Mouse (Mus musculus): Measurements from ENCODE around the gene Nutf2.
"Not testable (repeated sequence)": the region's sequence is repeated elsewhere in the genome, so short reads cannot be mapped to it uniquely, and the experiment has no call there.

Gene Nutf2

DNA sequence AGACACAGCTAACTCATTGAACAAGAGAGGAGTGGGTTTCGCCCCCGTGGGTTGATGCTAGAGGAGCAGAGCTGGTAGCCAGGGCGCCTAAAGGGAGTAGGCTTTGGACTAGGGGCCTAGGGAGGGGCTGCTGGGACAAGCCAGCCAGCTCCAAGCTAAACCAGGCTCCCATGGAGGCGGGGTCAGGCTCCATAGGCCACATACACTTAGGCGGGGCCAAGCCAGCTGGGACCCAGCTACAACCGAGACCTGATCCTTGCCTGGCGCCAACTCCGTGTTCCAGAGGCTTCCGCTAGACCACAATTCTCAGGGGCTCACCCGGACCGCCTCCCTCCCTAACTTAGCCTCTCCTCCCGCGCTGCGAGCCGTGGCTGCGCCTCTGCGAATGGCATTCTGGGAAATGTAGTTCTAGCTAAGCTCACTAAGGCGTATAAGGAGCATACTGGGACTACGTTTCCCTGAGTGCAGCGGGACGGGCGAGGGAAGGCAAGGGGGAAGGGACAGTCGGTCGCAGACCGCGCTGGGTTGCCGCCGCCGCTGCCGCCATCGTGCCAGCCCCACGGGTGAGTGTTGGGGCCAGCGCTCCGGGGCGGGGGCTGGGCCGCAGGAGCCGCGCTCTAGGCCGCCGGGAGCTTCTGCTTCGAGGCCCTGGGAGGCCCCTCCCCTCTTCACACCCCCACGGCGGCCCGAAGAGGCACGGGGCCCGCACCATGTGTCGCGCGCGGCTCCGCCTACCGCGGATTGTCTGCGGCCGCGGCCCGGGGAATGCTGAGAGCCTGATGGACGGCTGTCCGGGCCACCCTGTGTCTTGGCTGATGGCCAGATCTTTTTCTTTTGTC, at the start of gene Nutf2:
Gene Nutf2 (plus strand): TSS at position 438 of the 839 bp plus-strand sequence.
- peak; percentile 100 for DNase-seq (ENCODE audit: low spot score)

DNA sequence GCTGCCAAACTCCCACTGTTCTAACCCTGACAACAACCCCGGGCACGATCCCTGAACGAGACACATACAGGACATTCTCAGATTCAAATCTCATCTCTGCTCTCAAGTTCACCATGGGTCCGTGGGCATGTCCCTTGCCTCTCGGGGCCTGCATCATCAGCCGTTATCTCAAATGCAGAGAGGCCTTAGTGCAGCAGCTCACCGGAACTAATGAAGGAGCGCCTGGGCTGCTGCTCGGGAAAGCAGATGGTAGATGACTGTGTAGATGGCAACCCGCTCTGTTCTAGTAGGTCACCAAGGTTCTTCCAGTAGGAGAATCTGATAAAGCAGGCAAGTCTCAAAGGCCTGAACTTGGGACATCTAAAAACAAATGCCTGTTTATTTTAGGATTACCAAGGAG, 49.3 kb upstream of the Nutf2 start:
- DNase-seq (ENCODE audit: low spot score), result peak; percentile 75

DNA sequence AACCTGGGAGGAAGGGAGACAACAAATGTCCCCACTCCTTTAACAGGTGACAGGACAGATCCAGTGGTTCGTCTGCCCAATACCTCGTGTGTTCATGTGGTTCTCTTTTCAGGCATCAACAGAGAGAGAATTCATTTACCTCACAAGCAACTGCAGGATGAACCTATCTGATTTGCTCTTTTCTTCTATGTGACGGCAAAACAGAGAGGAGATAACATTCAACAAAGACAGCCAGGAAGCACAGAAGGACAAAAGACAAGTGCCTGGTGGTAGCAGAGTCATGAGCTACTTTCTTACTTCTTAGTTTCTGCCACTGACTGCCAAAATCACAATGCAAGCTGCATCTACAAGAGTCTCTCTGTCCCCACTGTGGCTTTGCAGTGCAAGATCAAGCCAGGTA, 48.8 kb upstream of the Nutf2 start:
- DNase-seq (ENCODE audit: low spot score), result no peak

DNA sequence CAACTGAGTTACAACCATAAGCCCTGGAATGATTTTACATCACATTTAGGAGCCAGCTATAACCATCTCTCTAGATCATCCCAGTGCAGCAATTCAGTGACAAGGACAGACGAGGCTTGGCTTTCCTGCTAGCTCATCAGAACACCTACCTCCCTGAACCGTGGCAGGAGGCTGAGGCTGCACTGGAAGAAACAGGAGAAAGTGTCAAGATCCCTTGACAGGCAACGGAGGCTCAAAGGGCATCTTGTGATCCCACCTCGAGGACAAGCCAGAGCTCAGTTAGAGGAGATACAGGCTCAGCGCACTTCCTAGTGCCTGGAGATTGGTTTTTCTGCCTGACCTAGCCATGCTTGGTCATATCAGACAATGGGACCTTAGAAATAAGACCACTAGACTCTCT, 47.9 kb upstream of the Nutf2 start:
- DNase-seq (ENCODE audit: low spot score), result no peak

DNA sequence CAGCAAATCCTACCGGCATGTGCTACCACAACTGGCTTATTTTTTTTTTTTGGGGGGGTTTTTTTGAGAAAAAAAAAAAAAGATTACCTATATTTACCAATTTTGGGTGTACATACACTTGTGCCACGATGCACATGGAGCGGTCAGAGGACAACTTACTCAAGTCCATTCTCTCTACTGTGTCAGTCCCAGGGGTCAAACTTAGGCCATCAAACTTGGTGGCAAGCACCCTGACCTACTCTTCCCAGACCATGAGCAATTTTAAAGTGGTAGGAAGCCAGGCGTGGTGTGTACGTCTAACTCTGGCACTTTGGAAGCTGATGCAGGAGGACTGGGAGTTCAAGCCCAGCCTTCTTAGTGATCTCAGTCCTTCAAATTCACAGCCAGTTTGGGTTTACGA, 47.1 kb upstream of the Nutf2 start:
- DNase-seq (ENCODE audit: low spot score), result no peak

DNA sequence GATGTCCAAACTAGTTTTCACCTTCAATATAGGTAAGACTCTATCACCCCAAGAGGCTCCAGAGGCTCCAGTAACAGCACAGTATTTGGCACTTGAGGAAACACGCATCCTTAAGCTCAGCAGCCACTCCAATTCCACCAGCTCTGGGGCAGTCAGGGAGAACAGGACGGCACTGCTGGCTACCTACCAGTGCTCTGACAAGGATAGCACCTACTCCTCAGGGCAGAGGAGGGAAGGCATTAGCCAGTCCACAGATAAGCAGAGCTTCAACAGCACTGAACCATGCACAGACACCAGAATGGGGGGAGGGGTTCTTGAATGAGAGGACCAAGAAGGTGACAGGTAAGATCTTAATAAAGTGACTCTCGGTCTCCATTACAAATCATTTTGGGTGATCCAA, 40.7 kb upstream of the Nutf2 start:
- no peak for DNase-seq (ENCODE audit: low spot score)

DNA sequence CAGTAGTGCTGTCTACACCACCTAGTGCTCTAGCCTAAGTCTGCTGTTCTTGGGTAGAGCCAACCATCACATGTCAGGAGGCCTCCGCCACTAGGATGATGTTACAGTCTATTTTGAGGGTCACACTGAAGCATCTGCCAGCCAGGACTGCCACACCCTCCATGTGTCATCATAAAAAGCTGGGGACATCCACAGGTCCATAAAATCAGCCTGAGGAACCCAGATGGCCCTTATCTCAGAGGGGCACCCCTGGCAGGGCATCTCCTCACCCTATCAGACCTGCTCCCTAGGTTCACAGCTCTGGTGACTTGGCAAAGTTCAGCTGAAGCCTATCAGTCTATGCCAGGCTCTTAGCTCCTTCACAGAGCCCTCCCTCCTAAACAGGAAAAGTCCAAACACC, 39.5 kb upstream of the Nutf2 start:
- DNase-seq (ENCODE audit: low spot score), result no peak

DNA sequence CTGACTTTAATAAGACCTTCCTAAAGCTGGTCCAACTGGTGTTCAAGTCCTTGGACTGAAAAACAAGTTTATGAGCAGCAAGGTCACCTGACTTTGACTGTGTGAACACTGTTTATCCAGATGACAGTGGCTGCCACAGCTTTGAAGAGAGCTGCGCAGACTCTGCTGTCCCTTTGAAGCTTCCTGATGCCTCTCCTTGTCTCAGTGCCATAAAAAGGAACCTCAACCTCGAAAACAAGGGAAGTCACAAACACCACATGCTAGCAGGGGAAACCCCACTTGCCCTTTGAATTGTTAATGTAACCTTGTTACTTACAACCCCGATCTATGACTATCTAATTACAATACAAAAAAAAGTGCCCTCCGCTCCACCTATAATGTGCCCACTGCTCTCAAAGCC, 34.9 kb upstream of the Nutf2 start:
- DNase-seq (ENCODE audit: low spot score), result no peak

DNA sequence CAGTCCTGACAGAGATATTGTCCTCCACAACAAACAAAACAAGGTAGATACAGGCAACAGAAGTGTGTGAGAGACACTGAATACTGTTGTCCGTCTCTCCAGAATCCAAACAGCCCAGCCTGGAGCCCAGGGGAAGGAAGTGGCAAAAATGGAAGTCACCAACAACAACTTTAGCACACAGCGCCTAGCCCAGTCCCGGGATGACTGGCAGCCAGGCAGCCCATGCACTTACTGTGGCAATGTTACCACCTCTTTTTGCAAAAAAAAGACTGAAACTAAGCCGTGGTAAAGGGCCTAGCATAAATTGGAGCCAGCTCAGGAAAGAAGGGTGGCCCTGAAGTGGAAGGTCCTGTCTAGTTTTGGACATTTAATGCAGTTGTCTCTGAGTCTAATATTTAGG, 34.0 kb upstream of the Nutf2 start:
- DNase-seq (ENCODE audit: low spot score), result peak; percentile 30

DNA sequence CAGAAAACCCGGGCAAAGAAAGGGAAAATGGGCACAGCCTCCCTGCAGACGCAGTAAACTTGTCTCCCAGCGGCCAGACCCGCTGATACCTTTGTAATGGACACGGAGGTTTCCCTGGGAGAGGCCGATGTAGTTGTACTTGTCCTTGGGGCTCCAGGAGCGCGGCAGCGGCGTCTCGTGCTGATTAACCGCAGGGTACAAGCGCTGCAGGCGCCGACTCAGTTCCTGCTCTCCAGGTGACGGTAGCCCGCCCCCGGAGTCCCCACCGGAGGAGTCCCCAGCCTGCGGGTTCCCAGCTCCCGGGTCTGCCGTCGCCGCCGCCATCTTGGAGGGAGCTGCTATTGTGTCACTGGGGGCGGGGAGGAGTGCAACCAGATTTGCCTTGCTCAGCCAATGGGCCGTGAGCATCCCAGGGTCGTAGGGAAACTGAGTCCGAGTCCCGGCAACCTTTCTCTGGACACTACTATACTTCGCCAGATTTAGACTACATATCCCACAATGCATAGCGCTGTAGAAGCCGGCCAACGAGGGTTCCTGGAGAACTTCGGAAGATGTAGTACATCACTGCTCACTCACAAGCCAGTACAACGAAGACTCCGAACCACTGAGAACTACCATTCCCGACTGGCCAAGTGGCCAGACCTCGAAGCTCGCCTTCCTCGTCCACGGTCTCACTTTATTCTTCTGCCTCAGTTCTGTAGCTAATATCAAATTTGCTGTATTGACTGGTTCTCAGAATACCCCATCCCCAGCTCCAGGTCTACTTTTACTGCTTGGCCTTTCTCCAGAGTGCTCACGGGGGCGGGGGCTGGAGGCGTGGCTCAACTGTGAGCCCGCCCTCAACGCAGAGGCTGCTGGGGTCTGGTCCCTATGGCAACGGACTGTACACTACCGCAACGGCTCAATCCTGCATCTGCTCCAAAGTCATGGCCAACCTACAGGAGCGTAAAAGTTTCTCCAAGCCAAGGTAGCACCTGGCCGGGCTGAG, 33.2 kb upstream of the Nutf2 start, which contains the start of the genes Ranbp10 and Tsnaxip1:
Gene Ranbp10 (minus strand): TSS at position 490 of the 988 bp plus-strand sequence.
Gene Tsnaxip1 (plus strand): TSS at position 871 of the 988 bp plus-strand sequence.
- peak; percentile 99 for DNase-seq (ENCODE audit: low spot score)

DNA sequence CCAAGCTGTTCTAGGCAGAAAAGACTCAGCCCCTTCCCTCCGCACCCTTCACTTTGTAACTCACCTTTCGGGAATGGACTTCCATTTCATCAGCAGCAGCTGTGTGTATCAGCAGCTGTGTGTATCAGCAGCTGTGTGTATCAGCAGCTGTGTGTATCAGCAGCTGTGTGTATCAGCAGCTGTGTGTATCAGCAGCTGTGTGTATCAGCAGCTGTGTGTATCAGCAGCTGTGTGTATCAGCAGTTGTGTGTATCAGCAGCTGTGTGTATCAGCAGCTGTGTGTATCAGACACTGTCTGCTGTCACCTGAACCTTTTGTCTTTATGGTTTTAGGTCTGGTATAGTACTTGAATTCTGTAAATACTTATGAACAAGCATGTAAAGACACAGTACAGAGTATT, 26.6 kb upstream of the Nutf2 start:
- not testable (repeated sequence) for DNase-seq (ENCODE audit: low spot score)

DNA sequence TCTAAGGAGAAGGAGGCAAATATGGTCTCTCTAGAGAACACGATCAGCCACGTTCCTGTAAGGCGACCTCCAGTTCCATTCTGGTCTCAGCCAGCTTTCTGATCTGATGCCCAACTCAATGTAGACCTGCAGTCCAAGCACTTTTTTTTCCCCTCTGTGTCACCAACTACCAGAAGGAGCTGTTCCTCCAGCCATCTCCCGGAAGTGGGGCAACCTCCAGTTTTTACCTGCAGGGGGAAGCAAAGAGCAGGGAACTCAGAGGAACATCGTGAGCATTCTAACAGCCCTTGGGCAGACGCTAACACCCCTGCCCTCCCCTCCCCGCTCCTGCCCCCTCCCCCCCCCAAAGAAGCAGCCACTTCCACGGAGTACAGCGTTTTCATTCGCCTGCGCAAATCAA, 25.1 kb upstream of the Nutf2 start:
- peak; percentile 69 for DNase-seq (ENCODE audit: low spot score)

DNA sequence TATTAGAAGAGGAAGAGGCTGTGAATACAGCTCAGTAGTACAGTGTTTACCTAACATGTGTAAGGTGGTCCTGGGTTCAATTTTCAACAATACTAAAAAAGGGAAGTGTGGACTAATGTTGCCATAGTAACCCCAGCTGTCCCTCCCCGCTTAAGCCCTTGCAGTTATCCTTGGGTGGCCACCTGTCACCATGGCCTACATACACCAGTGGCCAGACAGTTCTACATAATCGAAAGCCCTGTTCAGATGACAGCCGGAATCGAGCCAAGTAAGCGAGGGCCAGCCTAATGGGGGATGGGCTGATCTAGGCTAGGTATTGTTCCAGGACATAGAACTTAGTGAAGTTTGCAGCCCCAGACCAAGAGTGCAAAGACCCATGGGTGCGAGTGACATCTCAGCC, 23.4 kb upstream of the Nutf2 start:
- no peak for DNase-seq (ENCODE audit: low spot score)

DNA sequence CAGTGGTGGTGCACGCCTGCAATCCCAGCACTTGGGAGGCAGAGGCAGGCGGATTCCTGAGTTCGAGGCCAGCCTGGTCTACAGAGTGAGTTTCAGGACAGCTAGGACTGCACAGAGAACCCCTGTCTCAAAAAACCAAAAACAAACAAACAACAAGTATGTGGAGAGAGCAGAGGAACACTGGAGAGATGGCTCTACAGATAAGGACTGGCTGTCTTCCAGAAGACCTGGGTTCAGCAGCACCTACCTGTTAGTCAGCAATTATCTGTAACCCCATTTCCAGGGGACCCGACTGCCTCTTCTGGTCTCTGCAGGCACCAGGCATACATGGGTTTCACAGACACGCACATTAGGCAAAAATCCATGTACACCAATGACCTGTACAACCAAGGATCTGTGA, 21.2 kb upstream of the Nutf2 start:
- DNase-seq (ENCODE audit: low spot score), result no peak

DNA sequence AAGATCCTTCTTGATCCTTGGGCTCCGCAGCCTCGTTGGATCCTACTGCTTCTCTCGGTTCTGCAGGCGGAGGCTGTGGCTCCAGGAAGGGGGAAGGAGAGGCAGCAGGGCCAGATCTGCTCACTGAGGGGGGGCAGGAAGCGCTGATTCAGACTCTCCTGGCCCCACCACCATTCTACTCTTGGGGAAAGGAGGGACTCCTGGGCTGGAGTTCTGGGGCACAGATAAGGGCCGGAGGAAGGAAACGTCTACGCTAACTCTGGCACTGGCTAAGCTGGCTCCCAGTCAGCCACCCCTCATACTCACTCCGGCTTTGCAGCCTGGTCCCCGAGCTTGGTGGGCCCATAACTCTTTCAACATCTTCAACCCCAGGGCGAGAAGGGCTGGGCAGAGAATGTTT, 13.7 kb upstream of the Nutf2 start:
- DNase-seq (ENCODE audit: low spot score), result no peak

DNA sequence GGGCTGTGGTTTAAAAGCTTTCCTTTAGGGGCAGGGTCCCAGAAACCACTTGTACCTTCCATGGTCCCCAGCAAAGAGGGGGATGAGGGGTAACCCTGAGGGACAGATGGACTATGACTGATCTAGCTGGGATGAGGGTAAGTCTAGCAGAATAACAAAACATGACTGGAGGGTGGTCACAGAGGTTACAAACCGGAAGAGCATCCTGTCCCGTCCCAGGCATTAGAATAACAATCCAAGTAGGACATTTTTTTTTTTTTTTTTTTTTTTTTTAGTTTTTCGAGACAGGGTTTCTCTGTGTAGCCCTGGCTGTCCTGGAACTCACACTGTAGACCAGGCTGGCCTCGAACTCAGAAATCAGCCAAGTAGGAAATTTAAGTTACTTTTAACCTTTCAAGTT, 10.4 kb upstream of the Nutf2 start:
- DNase-seq (ENCODE audit: low spot score), result no peak

DNA sequence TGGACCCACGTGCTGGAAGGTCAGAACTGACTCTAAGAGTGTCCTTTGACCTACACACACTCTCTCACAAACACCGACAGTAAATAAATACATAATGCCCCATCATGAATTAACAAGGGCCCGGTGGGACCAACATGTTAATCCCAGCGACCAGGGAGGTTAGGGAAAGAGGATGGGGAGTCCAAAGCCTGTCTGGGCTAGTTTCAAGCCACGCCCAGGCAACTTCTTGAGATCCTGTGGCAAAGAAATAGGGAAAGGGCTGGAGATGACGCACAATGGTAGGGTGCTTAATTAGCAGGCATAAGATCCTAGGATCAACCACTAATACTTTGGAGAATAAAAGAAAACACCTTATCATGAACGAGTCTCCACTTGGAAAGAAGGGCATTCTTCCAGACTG, 9.8 kb upstream of the Nutf2 start:
- no peak for DNase-seq (ENCODE audit: low spot score)

DNA sequence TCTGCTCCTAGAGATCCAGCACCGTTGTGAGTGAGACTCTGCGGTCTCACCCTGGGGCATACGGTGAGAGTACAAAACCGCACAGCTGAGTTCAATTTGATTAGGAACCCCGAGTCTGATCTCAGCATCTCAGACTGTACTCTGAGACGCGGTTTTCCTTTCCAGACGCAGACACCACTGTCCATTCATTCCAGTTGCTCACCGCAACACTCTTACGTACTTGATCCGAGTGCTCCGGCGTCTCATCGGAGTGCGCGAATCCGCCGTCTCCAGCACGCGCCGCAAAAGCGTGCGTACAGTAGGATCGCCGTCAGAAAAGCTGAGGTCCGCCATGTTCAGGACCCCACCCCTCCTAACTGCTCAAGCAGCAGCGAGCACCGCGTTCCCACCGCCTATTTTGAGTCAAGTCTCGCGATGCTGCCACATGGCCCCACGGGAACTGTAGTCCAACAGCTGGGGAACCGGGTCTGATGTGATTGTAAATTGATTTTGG, 8.7 kb upstream of the Nutf2 start:
- peak; percentile 96 for DNase-seq (ENCODE audit: low spot score)

DNA sequence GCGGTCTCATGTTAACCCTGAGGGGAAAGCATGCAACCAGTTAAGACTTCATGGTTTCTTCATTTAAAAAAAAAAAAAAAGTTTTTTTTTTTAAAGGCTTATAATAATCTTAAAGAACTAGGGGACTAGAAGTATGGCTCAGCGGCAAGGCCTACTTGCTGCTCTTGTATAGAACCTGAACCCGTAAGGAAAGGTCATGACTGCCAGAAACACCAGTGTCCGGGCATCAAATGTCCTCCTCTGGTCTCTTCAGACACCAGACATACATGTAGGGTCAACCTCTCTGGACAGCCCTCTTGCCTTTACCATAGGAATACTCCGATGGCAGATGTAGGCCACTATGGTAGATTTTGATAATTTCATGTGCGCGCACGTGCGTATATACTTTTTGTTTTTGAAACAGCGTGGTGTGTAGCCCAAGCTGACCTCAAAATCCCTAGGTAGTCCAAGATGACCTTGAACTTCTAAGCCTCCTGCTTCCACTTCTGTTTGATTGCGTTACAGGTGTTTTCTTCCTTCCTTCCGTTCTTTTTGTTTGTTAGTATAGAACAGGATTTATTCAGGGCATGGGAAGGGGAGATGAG, 8.1 kb upstream of the Nutf2 start:
- no peak for DNase-seq (ENCODE audit: low spot score)

DNA sequence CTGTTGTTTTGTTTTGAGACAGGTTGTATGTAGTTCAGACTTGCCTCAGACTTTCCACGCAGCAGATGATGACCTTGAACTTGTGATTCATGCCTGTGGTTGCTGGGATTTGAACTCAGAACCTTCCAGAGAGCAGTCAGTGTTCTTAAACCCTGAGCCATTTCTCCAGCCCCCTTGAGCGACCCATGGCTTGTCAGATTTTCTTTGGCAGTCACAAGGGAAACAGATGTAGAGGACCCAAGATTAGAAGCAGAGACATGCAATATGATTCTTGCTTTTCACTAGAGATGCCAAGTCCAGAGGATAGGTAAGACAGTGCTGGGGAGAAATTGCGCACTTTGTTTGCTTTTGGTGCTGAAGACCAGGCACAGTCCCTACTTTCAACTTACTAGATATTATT, 7.2 kb upstream of the Nutf2 start, which contains the start of gene Cenpt:
Gene Cenpt (minus strand): TSS at position 101 of the 400 bp plus-strand sequence.
- DNase-seq (ENCODE audit: low spot score), result no peak

DNA sequence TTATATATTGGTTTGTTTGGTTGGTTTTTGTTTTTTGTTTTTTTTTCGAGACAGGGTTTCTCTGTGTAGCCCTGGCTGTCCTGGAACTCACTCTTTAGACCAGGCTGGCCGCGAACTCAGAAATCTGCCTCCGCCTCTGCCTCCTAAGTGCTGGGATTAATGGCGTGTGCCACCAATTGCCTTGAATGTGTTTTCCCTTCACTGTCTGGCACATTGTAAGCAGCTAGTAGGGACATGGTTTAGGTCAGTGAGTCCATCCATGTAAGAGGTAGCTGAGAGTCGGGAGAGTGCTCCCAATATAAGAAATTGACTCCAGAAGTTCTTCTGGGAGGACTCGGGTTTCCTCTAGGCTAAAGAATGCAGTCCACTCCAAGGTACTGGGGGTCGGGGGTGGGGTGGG, 6.1 kb upstream of the Nutf2 start:
- DNase-seq (ENCODE audit: low spot score), result no peak

DNA sequence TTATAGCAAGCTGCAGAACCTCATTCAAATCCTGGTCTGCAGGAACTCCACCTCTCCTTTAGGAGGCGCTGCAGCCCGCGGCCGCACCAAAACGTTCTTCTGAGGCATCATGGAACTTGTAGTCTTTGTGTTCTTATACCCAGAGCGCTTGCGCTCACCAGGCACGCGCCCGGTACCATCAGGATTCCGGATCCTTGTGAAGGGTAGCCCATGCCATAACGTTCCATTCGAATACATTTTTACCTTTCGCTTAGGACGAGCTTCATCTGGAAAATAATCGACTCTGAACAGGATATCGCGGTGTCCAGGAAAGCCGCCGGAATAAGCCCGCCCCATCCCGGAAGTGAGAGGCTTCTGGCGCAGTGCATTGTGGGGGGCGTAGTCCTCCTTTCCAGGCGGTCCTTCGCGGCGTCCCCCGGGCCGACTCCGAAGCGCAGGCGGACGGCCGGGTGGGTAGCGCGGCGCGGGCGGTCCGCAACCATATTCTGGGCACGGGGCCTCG, 5.6 kb upstream of the Nutf2 start, which contains the start of gene Thap11:
Gene Thap11 (plus strand): TSS at position 418 of the 502 bp plus-strand sequence.
- DNase-seq (ENCODE audit: low spot score), result peak; percentile 95
